Mouse (Mus musculus): ENCODE data around the gene Dppa3. TPM values are rescaled to one million over a fixed set of nuclear protein-coding genes. Genes with fewer than 3 reads are reported as not detected.
A peak's percentile ranks its signal among the peaks of the same experiment; 100 is the strongest.

Dppa3 gene
- 3.9 and 4.4 TPM in 2 replicates for polyA plus RNA-seq (2015; fragmentation: Nextera tagmentation; extraction: Ambion mirVana)

- no peak for DNase-seq (ENCODE audit: low spot score)
Measured at GRCm38 (mm10) chr6:122626110-122626509, at the start of gene Dppa3. TSS of gene Dppa3 (plus strand) at chr6:122626410.

GRCm38 (mm10) chr6:122577030-122577429 lies 49.2 kb upstream of the Dppa3 start:
- DNase-seq (ENCODE audit: low spot score), result no peak

GRCm38 (mm10) chr6:122579086-122579485 lies 47.1 kb upstream of the Dppa3 start:
- no peak for DNase-seq (ENCODE audit: low spot score)

- no peak for DNase-seq (ENCODE audit: low spot score)
Measured at GRCm38 (mm10) chr6:122591027-122591758, 35.0 kb upstream of the Dppa3 start.

- no peak for DNase-seq (ENCODE audit: low spot score)
Measured at GRCm38 (mm10) chr6:122592905-122593304, 33.3 kb upstream of the Dppa3 start.

- DNase-seq (ENCODE audit: low spot score), result no peak
Measured at GRCm38 (mm10) chr6:122595637-122596036, 30.6 kb upstream of the Dppa3 start.

- DNase-seq (ENCODE audit: low spot score), result no peak
Measured at GRCm38 (mm10) chr6:122596608-122597007, 29.6 kb upstream of the Dppa3 start.

- no peak for DNase-seq (ENCODE audit: low spot score)
Measured at GRCm38 (mm10) chr6:122598014-122598413, 28.2 kb upstream of the Dppa3 start.

- no peak for DNase-seq (ENCODE audit: low spot score)
Measured at GRCm38 (mm10) chr6:122598436-122598835, 27.8 kb upstream of the Dppa3 start.

- DNase-seq (ENCODE audit: low spot score), result no peak
Measured at GRCm38 (mm10) chr6:122599054-122599737, 27.0 kb upstream of the Dppa3 start.

GRCm38 (mm10) chr6:122600066-122600646 lies 26.1 kb upstream of the Dppa3 start:
- no peak for DNase-seq (ENCODE audit: low spot score)

GRCm38 (mm10) chr6:122601031-122601430 lies 25.2 kb upstream of the Dppa3 start:
- no peak for DNase-seq (ENCODE audit: low spot score)

- DNase-seq (ENCODE audit: low spot score), result no peak
Measured at GRCm38 (mm10) chr6:122601615-122602014, 24.6 kb upstream of the Dppa3 start.

GRCm38 (mm10) chr6:122602242-122602991 lies 23.8 kb upstream of the Dppa3 start, which contains the start of gene Apobec1:
TSS of gene Apobec1 (minus strand) at chr6:122602444.
- DNase-seq (ENCODE audit: low spot score), result peak; percentile 80

- DNase-seq (ENCODE audit: low spot score), result peak; percentile 41
Measured at GRCm38 (mm10) chr6:122602992-122603322, 23.3 kb upstream of the Dppa3 start.

GRCm38 (mm10) chr6:122604260-122604659 lies 21.9 kb upstream of the Dppa3 start:
- DNase-seq (ENCODE audit: low spot score), result no peak

- peak; percentile 42 for DNase-seq (ENCODE audit: low spot score)
Measured at GRCm38 (mm10) chr6:122605483-122605882, 20.7 kb upstream of the Dppa3 start.

GRCm38 (mm10) chr6:122606661-122607060 lies 19.5 kb upstream of the Dppa3 start:
- DNase-seq (ENCODE audit: low spot score), result no peak

GRCm38 (mm10) chr6:122607700-122608099 lies 18.5 kb upstream of the Dppa3 start:
- DNase-seq (ENCODE audit: low spot score), result no peak

GRCm38 (mm10) chr6:122608434-122609376 lies 17.5 kb upstream of the Dppa3 start:
- DNase-seq (ENCODE audit: low spot score), result no peak

GRCm38 (mm10) chr6:122609377-122609728 lies 16.9 kb upstream of the Dppa3 start:
- DNase-seq (ENCODE audit: low spot score), result no peak

Measured in thymus, postnatal 0 days (tissue).